Mouse (Mus musculus) liver, postnatal 0 days (tissue): ENCODE data around the gene Trf. TPM values are rescaled to one million over a fixed set of nuclear protein-coding genes. Genes with fewer than 3 reads are reported as not detected.

Experiments used
- ATAC-seq: fragments of 200-750 bp; cut with Nextera tagmentation; 2 replicates; pipeline ENCODE4 v1.8.0; 2017; ENCODE audit warnings: mild to moderate bottlenecking, moderate library complexity
- DNase-seq: peaks from one replicate; pipeline ENCODE4 v3.0.0-alpha.2; 2016
- H3K27ac ChIP-seq: fragments of 300-500 bp; sonication (generic); 2 replicates; pipeline ENCODE4 v1.5.1; 2014; ENCODE audit warnings: antibody characterized with exemption, moderate library complexity, mild to moderate bottlenecking, low read depth
- H3K27me3 ChIP-seq: fragments of 300-500 bp; sonication (generic); 2 replicates; pipeline ENCODE4 v1.6.1; 2014; ENCODE audit warnings: low read length, control low read depth, mixed read lengths; ENCODE audit not compliant: insufficient read depth
- H3K36me3 ChIP-seq: fragments of 300-500 bp; sonication (generic); replicated peaks from 2 replicates; pipeline ENCODE4 v1.6.1; 2014; ENCODE audit warnings: mild to moderate bottlenecking, control low read depth, low read length, moderate library complexity, mixed read lengths; ENCODE audit not compliant: insufficient read depth
- H3K4me1 ChIP-seq: fragments of 300-500 bp; sonication (generic); 2 replicates; pipeline ENCODE4 v1.6.1; 2014; ENCODE audit warnings: antibody characterized with exemption, mild to moderate bottlenecking, control low read depth; ENCODE audit not compliant: insufficient read depth
- H3K4me2 ChIP-seq: fragments of 300-500 bp; sonication (generic); 2 replicates; pipeline ENCODE4 v1.6.1; 2014; ENCODE audit warnings: low read depth, mild to moderate bottlenecking, low read length, moderate library complexity, mixed read lengths
- H3K4me3 ChIP-seq: fragments of 300-500 bp; sonication (generic); 2 replicates; pipeline ENCODE4 v1.5.1; 2014; ENCODE audit warnings: low read depth, low read length
- H3K9ac ChIP-seq: fragments of 300-500 bp; sonication (generic); replicated peaks from 2 replicates; pipeline ENCODE4 v1.6.1; 2014; ENCODE audit warnings: mild to moderate bottlenecking, moderate library complexity
- H3K9me3 ChIP-seq: fragments of 300-500 bp; sonication (generic); 2 replicates; pipeline ENCODE4 v1.6.1; 2016; ENCODE audit warnings: mild to moderate bottlenecking, control low read depth, low read length, mixed read lengths
- CTCF ChIP-seq: sonication (generic); IDR thresholded peaks from 2 replicates; pipeline ENCODE4 v1.5.1; 2016; ENCODE audit warnings: antibody characterized with exemption, low read depth
- EP300 ChIP-seq: IDR thresholded peaks from 2 replicates; pipeline ENCODE4 v1.6.1; 2016; ENCODE audit warnings: antibody characterized with exemption, low read depth, mild to moderate bottlenecking
- WGBS: fragments of 180-500 bp; shearing (Covaris S2); extraction: QIAGEN DNeasy Blood & Tissue Kit; methylation state at CpG from one replicate; pipeline ENCODE4 v1.1.7; 2014; ENCODE audit not compliant: insufficient replicate concordance; 5-methylcytosine and 5-hydroxymethylcytosine counted together
- polyA plus RNA-seq: library from polyadenylated mRNA; unstranded; fragments of >200 nt; fragmentation: Nextera tagmentation; extraction: Ambion mirVana; gene quantifications from 2 replicates; pipeline ENCODE4 v1.2.1, GENCODE M21; 2015

Gene Trf
- polyA plus RNA-seq, 1 experiment from 2014 or later, result 33,336 TPM

GRCm38 (mm10) chr9:103213631-103214030, 16.6 kb downstream of the Trf start:
- DNase-seq (no peak), ATAC-seq (no peak)
- Histone ChIP-seq H3K4me3 (no peak overlapping the region), H3K27ac (no peak overlapping the region), H3K36me3 (peaks cover 32% of the 10 kb centered on the region), H3K9me3 (no peaks in the 10 kb centered on the region), H3K4me1 (no peaks in the 10 kb centered on the region), H3K9ac (no peak overlapping the region), H3K4me2 (no peak overlapping the region), H3K27me3 (no peaks in the 10 kb centered on the region)
- TF ChIP-seq CTCF (no peak), EP300 (no peak)
- 47% methylated on average over 2 of the region's 2 CpGs for WGBS

- WGBS, result 68% methylated on average over 28 of the region's 28 CpGs
These were observed 17.4 kb downstream of the Trf start for GRCm38 (mm10) chr9:103212654-103213420.

GRCm38 (mm10) chr9:103208802-103209423, 21.3 kb downstream of the Trf start:
- H3K4me3 ChIP-seq, result no peak overlapping the region
- ATAC-seq, result no peak

More at GRCm38 (mm10) chr9:103212654-103213420, 17.4 kb downstream of the Trf start:
- ATAC-seq (no peak), DNase-seq (no peak)
- Histone ChIP-seq H3K4me1 (no peaks in the 10 kb centered on the region), H3K9ac (no peak overlapping the region), H3K27me3 (no peaks in the 10 kb centered on the region), H3K4me3 (no peak overlapping the region), H3K4me2 (no peak overlapping the region), H3K9me3 (no peaks in the 10 kb centered on the region), H3K27ac (no peak overlapping the region), H3K36me3 (peaks cover 32% of the 10 kb centered on the region)
- TF ChIP-seq CTCF (no peak), EP300 (no peak)

GRCm38 (mm10) chr9:103207846-103208245, 22.4 kb downstream of the Trf start:
- 7% methylated on average over 16 of the region's 16 CpGs for WGBS
- peak; percentile 73 for ATAC-seq

More at GRCm38 (mm10) chr9:103208802-103209423, 21.3 kb downstream of the Trf start:
- no peak overlapping the region for H3K4me2 ChIP-seq
- H3K4me1 ChIP-seq, result no peaks in the 10 kb centered on the region
- TF ChIP-seq EP300 (no peak), CTCF (no peak)
- no peak overlapping the region for H3K9ac ChIP-seq
- H3K9me3 ChIP-seq, result no peaks in the 10 kb centered on the region
- no peak overlapping the region for H3K27ac ChIP-seq
- H3K27me3 ChIP-seq, result no peaks in the 10 kb centered on the region
- no peak for DNase-seq
- H3K36me3 ChIP-seq, result peaks cover 13% of the 10 kb centered on the region
- 65% methylated on average over 6 of the region's 6 CpGs for WGBS

GRCm38 (mm10) chr9:103205786-103206185, 24.5 kb downstream of the Trf start:
- Histone ChIP-seq H3K9ac (no peak overlapping the region), H3K9me3 (no peaks in the 10 kb centered on the region), H3K27ac (no peak overlapping the region), H3K4me3 (no peak overlapping the region), H3K4me2 (no peak overlapping the region), H3K27me3 (no peaks in the 10 kb centered on the region), H3K36me3 (peaks cover 10% of the 10 kb centered on the region), H3K4me1 (no peaks in the 10 kb centered on the region)
- 60% methylated on average over 5 of the region's 5 CpGs for WGBS
- no peak for ATAC-seq
- TF ChIP-seq EP300, result no peak
- TF ChIP-seq CTCF, result no peak
- no peak for DNase-seq

More at GRCm38 (mm10) chr9:103207846-103208245, 22.4 kb downstream of the Trf start:
- H3K4me1 ChIP-seq, result no peaks in the 10 kb centered on the region
- H3K27me3 ChIP-seq, result no peaks in the 10 kb centered on the region
- H3K27ac ChIP-seq, result no peak overlapping the region
- peak; percentile 84 for DNase-seq
- no peak overlapping the region for H3K9ac ChIP-seq
- H3K36me3 ChIP-seq, result peaks cover 13% of the 10 kb centered on the region
- no peaks in the 10 kb centered on the region for H3K9me3 ChIP-seq
- H3K4me3 ChIP-seq, result no peak overlapping the region
- TF ChIP-seq EP300 (no peak), CTCF (peak; percentile 96)
- H3K4me2 ChIP-seq, result peak overlapping the region; percentile 36

GRCm38 (mm10) chr9:103201561-103202260, 28.5 kb downstream of the Trf start, which contains the start of gene Srprb:
Gene Srprb, minus strand, starts transcription at chr9:103202137.
- peaks cover 14% of the 10 kb centered on the region for H3K36me3 ChIP-seq
- no peaks in the 10 kb centered on the region for H3K27me3 ChIP-seq
- peak within 1 kb of the TSS; percentile 77 for H3K4me3 ChIP-seq
- DNase-seq (peak; percentile 94), ATAC-seq (peak; percentile 94)
- no peaks in the 10 kb centered on the region for H3K9me3 ChIP-seq
- H3K4me1 ChIP-seq, result no peaks in the 10 kb centered on the region
- TF ChIP-seq CTCF (no peak), EP300 (no peak)
- peak within 1 kb of the TSS; percentile 79 for H3K9ac ChIP-seq
- peak within 1 kb of the TSS; percentile 64 for H3K27ac ChIP-seq
- H3K4me2 ChIP-seq, result peak within 1 kb of the TSS; percentile 89
- WGBS, result 1% methylated on average over 45 of the region's 45 CpGs
